Mouse (Mus musculus): ENCODE data around the gene Rab25.

Rab25 gene

GRCm38 (mm10) chr3:88503881-88504746 lies 44.0 kb downstream of the Rab25 start:
- no peak for DNase-seq (ENCODE audit: low spot score in 2 of 2)

DNA sequence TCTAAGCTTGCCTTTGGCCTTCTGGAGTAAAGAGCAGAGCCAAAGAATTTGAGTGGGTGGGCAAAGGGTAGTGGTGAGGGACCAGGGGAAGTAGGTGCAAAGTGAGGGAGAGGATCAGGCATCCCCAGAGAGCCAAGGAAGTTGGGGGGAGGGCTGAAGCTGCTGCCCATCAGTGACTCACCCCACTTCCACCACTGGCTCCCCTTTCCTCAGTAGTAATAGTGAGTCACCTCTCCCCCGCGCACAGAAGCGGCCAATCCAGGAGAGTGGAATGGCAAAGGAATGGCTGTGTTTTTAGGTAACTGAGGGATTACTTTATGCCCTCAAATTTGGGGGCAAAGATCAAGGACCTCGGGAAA lies 44.6 kb downstream of the Rab25 start:
- no peak for DNase-seq (ENCODE audit: low spot score in 2 of 2)

DNA sequence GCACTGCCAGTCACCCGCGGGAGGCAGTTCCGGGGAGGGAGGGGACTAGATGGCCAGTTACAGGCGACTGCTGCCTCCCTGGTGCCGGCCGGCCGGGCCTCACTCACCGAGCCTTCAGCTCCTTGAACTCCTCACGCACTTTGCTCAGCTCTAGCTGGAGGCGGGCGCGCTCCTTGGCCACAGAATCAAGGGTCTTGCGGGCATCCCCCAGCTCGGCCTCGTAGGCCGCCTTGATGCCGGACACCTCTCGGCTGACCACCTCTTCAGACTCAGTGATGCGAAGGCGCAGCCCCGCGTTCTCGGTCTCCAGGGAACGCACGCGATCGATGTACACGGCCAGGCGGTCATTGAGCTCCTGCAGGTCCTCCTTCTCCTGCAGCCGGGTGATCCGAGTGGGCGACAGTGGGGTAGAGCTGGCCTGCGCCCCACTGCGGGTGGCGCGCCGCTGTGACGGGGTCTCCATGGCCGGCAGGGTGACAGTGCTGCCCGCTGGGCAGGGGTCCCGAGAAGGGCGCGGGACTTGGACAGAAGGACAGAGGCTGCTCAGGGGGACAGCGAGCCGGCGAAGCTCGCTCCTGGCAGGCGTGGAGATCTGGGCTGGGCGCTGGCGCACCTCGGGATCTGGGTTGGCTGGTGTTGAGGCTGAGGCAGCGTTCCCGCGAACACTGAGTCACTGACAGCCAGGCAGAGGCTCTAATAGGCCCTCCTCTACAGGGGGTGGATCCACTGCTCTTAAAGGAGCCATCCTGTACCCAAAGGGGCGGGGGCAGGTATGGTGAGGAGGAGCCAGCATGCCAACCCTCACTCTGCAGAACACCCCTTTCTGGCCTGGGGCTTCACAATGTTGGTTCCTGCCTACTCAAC lies 45.2 kb downstream of the Rab25 start:
- peak; percentile 82 to 85 for DNase-seq (ENCODE audit: low spot score in 2 of 2)

GRCm38 (mm10) chr3:88502031-88502571 lies 46.0 kb downstream of the Rab25 start:
- DNase-seq (ENCODE audit: low spot score in 2 of 2) = no peak

- no peak for DNase-seq (ENCODE audit: low spot score in 2 of 2)
Measured at GRCm38 (mm10) chr3:88501366-88502030, 46.6 kb downstream of the Rab25 start.

DNA sequence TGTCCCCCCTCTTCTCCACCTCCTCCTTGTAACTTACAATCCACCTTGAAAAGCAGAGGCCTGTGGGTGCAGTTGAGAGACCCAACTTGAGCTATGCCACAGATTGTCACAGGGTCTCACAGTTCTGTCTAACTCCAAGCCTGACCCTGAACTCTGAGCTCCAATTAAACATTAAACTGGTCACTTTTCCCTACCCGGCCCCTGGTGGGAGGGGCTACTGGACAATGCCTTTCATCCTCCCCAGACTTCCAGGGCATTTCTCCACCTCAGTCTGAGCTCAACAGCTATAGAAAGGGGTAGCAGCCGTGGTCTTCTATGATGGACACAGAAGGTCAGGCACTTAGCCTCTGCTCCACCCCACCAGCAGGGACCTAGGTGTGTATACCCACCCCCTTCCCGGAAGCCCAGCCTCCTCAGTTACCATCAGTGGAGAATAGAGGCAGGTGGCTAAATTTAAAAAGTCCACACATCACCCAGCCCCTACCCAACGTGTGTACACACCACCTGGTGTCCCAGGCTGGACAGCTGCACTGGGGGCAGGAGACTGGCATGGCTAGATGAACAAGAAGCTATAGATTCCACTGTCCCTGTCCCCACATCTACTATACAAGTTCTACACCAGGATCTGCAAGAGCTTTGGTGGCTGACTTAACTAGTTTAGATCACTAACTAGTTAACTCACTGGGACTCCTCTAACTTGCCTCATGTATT lies 47.3 kb downstream of the Rab25 start:
- no peak for DNase-seq (ENCODE audit: low spot score in 2 of 2)

GRCm38 (mm10) chr3:88500087-88500486 lies 48.0 kb downstream of the Rab25 start:
- no peak for DNase-seq (ENCODE audit: low spot score in 2 of 2)

GRCm38 (mm10) chr3:88499580-88499979 lies 48.5 kb downstream of the Rab25 start:
- no peak for DNase-seq (ENCODE audit: low spot score in 2 of 2)

DNA sequence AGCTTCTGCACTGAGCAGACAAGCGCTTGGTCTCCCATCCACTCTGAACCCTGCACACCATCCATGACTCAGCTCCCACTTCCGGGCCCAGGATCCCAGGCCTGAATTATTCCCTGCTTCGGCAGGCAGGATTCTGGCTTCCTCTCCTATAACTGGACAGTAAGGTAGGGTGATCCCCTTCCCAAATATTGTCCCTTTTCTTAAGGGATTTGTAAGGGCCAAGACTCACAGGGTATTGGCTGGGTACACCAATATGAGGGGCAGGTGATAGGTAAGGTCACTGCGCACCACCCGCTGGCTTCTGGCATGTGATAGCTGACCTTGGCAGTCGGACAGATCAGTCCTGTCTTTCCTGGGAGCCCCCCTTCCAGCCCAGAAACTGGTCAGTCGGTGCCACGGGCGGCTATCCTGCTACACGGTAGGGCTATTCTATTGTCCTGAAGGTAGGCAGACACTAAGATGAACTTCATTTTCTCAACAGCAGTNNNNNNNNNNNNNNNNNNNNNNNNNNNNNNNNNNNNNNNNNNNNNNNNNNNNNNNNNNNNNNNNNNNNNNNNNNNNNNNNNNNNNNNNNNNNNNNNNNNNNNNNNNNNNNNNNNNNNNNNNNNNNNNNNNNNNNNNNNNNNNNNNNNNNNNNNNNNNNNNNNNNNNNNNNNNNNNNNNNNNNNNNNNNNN lies 52.2 kb downstream of the Rab25 start:
- DNase-seq (ENCODE audit: low spot score in 2 of 2) = no peak

- peak in 1 of 2 experiments; percentile 57 for DNase-seq (ENCODE audit: low spot score in 2 of 2)
Measured at GRCm38 (mm10) chr3:88494836-88495628, 53.1 kb downstream of the Rab25 start.

DNA sequence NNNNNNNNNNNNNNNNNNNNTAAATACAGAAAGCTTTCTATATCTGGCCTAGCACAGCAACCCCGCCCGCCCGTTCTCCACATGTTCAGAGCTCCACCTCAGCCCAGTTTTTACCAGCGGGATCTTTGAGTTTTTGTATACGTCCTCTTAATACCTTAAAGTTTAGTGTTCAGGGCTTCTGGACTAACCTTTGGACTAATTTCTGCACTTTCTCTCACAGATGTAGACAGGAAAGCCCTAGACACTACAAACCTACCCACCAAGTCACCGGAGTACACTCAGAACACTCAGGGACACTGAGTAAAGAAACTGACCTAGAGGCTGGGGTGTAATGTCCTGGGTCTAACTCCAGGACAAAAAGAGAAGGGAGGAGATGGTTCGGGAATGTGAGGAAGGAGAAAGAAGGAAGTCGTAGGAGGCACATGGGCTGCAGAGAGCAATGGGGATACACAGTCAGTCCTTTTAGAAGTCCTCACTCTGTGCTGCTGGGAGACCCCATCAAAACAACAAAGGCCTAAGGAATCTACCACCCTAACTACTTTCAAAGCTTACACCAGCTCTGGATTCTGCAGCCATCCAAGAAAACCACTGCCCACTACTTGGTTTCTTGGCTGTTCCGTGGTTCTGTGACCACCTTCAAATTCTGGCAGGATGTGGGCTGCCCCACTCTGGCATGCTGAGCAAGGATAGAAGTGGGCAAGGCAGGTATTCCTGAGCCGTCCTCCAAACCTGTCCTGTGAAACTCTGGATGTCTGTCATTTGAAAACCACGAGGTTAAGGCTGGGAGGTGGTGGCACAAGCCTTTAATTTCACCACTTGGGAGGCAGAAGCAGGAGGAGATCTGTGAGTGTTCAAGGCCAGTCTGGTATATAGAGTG lies 54.2 kb downstream of the Rab25 start:
- DNase-seq (ENCODE audit: low spot score in 2 of 2) = no peak
